Mouse (Mus musculus): ENCODE data around the gene Shisal2b. TPM values are rescaled to one million over a fixed set of nuclear protein-coding genes. Genes with fewer than 3 reads are reported as not detected.
"Not testable (repeated sequence)": the region's sequence is repeated elsewhere in the genome, so short reads cannot be mapped to it uniquely, and the experiment has no call there.

The Shisal2b gene
- total RNA-seq (2021): not detected
- long read RNA-seq, experiment 1, partial matches to known transcripts: 0 of 1 reads
- long read RNA-seq, experiment 1, other reads (novel, unspliced or antisense): 1 of 1 reads
- long read RNA-seq, experiment 2: 0 reads

- intact Hi-C loops (cut with DNase I): no loop called here
- DNase-seq: peak; percentile 24 to 27
Observed at GRCm38 (mm10) chr13:104863127-104863979, at the start of gene Shisal2b. Gene Shisal2b, minus strand, starts transcription at chr13:104863893.

- intact Hi-C loops (cut with DNase I); DNase-seq: not testable (repeated sequence)
Observed at GRCm38 (mm10) chr13:104911626-104912025, 47.9 kb upstream of the Shisal2b start.

GRCm38 (mm10) chr13:104911006-104911405 is 47.3 kb upstream of the Shisal2b start:
- intact Hi-C loops (cut with DNase I); DNase-seq: not testable (repeated sequence)

DNA sequence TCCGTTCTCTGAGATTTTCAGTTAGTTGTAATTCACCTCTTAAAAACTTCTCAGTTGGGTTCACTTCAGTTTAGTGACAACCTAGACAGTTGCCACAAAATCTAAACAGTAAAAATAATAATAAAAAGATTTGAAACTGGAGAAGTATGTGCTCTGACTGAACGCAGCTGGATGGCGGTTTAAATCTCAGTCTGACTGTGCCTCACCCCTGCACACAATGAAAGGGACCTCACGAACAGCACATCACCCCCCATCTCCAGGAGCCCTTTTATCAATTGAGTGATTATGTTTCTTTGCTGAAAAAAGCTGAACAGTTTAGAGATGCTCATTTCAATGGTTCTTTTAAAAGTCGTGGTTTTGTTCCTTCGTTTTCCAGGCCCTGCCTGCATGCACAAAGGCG is 45.0 kb upstream of the Shisal2b start:
- no peak for DNase-seq
- intact Hi-C loops (cut with DNase I): no loop called here

DNA sequence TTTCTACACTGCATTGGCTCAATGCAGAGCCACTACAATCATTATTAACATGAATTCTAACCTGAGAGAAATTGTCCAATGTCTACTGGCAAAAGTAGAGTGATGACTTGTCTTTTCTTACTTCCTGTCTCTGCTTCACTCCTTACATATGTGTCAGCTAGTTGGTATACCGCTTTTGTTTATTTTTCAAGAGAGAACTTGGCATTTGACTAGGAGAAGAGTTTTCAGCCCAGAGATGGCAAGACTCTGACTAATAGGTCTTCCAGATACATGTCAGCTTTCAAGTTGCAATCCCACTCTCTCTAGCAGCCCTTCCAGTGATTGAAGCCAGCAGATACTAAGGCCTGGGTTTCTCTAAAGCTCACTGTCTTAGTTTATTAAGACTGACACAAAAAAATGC is 31.1 kb upstream of the Shisal2b start:
- intact Hi-C loops (cut with DNase I): no loop called here
- no peak for DNase-seq

- DNase-seq: no peak
- intact Hi-C loops (cut with DNase I): no loop called here
Observed at GRCm38 (mm10) chr13:104892337-104892736, 28.6 kb upstream of the Shisal2b start.

GRCm38 (mm10) chr13:104886308-104887032 is 22.8 kb upstream of the Shisal2b start:
- DNase-seq: no peak
- intact Hi-C loops (cut with DNase I): no loop called here

- intact Hi-C loops (cut with DNase I): no loop called here
- DNase-seq: no peak
Observed at GRCm38 (mm10) chr13:104883566-104884249, 20.0 kb upstream of the Shisal2b start.

GRCm38 (mm10) chr13:104878508-104878907 is 14.8 kb upstream of the Shisal2b start:
- intact Hi-C loops (cut with DNase I): no loop called here

GRCm38 (mm10) chr13:104869907-104870306 is 6.2 kb upstream of the Shisal2b start:
- no peak for DNase-seq
- intact Hi-C loops (cut with DNase I): no loop called here

More at GRCm38 (mm10) chr13:104878508-104878907, 14.8 kb upstream of the Shisal2b start:
- no peak for DNase-seq

DNA sequence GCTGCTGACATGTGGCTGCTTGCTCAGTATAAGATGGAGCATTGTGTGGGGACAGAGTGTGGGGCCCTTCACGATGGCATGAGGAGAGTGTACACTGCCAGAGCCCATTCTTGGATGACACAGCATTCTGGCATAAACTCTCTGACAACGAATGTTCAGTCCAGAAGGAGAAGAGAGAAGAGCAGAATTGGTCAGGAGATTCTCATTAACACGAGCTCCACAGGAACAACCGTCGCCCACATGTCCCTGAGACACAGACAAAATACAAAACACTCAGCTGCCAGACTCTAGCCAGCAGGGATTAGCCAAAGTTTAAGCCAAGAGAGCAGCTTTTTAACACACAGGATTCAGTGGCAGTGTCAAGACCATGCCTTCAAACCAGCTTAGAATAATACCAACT is 3.0 kb upstream of the Shisal2b start:
- intact Hi-C loops (cut with DNase I): no loop called here
- no peak for DNase-seq

- DNase-seq: no peak
- intact Hi-C loops (cut with DNase I): no loop called here
Observed at GRCm38 (mm10) chr13:104853645-104854044, 10.0 kb downstream of the Shisal2b start.

- DNase-seq: no peak
- intact Hi-C loops (cut with DNase I): no loop called here
Observed at GRCm38 (mm10) chr13:104843295-104844089, 20.2 kb downstream of the Shisal2b start.

GRCm38 (mm10) chr13:104841937-104842336 is 21.8 kb downstream of the Shisal2b start:
- intact Hi-C loops (cut with DNase I): no loop called here
- no peak for DNase-seq

- intact Hi-C loops (cut with DNase I): no loop called here
- no peak for DNase-seq
Observed at GRCm38 (mm10) chr13:104837628-104838027, 26.1 kb downstream of the Shisal2b start.

- intact Hi-C loops (cut with DNase I): no loop called here
- DNase-seq: no peak
Observed at GRCm38 (mm10) chr13:104832811-104833210, 30.9 kb downstream of the Shisal2b start.

- DNase-seq: no peak
- intact Hi-C loops (cut with DNase I): no loop called here
Observed at GRCm38 (mm10) chr13:104825470-104825869, 38.2 kb downstream of the Shisal2b start.

DNA sequence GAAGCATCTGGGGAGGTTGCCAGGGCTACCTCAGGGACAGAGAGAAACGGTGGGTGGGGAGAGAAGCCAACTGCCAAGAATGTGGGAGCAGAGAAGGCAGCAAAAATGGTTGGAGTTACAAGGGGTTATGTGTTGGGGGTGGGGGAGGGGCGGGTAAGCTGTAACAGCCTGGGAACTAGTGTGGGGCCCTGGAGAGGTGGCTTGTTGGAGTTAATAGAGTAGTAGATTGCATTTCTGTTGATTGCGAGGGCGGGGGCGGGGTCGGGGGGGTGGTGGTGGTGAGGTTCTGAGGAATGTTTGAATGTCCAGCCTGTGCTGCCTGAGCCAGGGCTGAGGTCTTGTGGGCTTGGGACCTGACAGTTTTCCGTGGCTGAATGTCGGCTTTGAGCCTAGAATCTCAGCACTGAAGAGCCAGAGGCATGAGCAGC is 41.3 kb downstream of the Shisal2b start:
- no peak for DNase-seq
- intact Hi-C loops (cut with DNase I): no loop called here

DNA sequence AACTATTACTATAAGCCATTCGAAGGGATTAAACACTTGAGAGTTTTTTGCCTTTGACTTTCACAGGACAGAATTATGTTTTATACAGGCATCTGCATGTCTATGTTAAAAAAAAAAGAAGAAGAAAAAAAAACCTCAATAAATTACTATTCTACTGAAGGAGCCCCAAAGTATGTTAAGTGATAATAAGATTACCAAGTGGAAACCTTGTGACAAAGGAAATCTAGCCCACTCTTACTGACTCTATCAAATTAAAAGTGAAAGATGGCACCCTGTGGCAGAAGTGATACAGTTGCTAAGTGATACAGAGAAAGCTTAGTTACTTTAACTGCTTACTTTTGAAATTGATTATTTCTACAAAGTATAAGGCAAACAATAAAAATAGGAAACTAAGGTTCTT is 41.8 kb downstream of the Shisal2b start:
- DNase-seq: no peak
- intact Hi-C loops (cut with DNase I): no loop called here

GRCm38 (mm10) chr13:104821192-104821591 is 42.5 kb downstream of the Shisal2b start:
- DNase-seq: no peak
- intact Hi-C loops (cut with DNase I): no loop called here

All from heart, postnatal 14 days (tissue).